Mouse (Mus musculus) ES-E14 (cell line): ENCODE measurements around the gene Sgsm2.

Source experiments
- CHD2 ChIP-seq: IDR thresholded peaks from 2 replicates; pipeline ENCODE4 v1.6.1; 2014; ENCODE audit warnings: mild to moderate bottlenecking, low read depth, low read length, inconsistent platforms
- MAFK ChIP-seq: IDR thresholded peaks from 2 replicates; pipeline ENCODE4 v1.6.1; 2014; ENCODE audit warnings: mild to moderate bottlenecking, low read depth, low read length, inconsistent platforms; ENCODE audit not compliant: insufficient read depth
- ZC3H11A ChIP-seq: IDR thresholded peaks from 2 replicates; pipeline ENCODE4 v1.6.1; 2012; ENCODE audit warnings: low read depth, mild to moderate bottlenecking, inconsistent platforms, low read length, borderline replicate concordance
- ZNF384 ChIP-seq: IDR thresholded peaks from 2 replicates; pipeline ENCODE4 v1.6.1; 2012; ENCODE audit warnings: low read depth, low read length, inconsistent platforms

- TF ChIP-seq ZC3H11A (no peak), ZNF384 (no peak), MAFK (no peak), CHD2 (no peak)
Measured at GRCm38 (mm10) chr11:74924149-74924548, 27.3 kb upstream of the Sgsm2 start.
